Mouse (Mus musculus): ENCODE data around the gene Gnpat.

The Gnpat gene

GRCm38 (mm10) chr8:124909936-124910335 is 47.1 kb downstream of the Gnpat start:
- peak; percentile 35 for DNase-seq

DNA sequence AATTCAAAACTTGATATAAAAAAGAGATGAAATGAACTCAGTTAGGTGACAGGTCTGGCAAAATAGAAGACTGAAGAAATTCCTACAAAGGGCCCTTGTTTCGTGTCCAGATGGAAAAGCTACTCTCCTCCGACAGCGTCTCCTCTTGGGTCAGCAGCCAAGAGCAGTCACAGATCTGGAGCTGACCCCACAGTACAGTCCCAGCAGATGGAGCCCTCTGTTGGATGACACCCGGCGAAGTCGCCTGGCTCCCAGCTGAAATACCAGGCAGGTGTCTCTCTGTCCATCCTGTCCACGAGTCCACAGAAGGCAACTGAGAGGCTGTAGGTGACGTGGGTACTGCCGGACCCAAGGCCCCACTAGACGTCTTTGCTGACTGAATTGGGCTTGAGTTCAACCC is 47.5 kb downstream of the Gnpat start:
- no peak for DNase-seq

DNA sequence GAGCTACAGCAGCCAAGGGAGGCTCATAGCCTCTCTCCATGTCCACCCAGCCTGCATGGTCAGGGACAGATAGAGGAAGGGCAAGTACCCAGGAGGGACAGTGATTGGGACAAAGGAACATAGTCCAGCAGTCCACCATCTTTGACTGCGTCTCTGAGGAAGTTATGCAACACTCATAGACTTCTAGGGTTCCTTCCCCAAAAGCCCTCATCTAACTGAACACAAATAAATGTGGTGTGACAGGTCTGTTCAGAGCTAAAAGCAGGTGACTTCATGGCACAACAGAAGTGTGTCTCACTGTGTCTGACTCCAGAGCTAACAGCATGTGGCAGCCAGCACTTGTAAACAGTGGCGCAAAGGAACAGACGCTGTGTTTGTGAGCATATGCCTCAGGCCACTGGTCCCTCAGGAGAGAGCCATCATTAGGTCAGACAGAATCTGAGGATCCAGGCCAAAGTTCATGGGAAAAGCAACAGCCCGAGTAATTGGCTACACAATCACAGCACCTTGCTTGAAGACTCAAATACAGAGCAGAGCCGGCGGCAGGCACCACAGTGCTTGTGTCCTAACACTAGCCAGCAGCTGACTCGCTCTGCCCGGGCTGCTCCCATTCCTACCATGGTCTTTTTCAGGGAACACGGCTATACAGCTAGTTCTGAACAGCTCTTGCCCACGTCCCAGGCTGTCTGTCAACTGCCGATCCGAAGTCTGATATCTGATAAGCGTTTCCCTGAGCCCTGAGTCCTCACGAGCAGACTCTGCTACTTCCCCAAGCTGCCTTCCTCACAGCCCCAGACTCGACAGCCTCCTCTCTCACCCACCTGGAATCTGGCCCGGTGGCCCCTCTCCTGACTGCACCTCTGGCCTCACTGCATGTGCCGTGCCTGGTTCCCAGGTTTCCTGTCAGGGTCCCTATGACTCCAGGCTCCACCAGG is 49.4 kb downstream of the Gnpat start:
- peak; percentile 59 for DNase-seq

DNA sequence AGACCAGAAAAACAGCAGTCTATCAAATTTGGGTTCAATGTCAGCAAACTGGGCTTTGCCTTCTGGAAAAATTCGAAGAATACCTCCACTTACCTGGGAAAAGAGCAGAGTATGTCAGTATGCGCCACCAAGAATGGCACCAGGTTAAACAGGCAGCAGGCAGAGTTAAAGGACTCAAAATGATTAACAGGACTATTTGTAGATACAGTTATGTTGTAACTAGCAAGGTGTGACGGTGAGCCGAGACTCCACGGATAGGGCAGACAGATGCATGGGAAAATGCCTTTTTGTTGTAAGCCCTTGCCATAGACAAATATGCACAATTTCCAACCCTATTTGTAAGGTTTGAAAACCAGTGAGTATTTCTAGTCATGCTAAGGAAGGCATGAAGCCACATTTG is 51.2 kb downstream of the Gnpat start:
- DNase-seq: peak; percentile 56

GRCm38 (mm10) chr8:124917741-124918484 is 55.1 kb downstream of the Gnpat start:
- DNase-seq: no peak

- no peak for DNase-seq
Observed at GRCm38 (mm10) chr8:124921369-124922279, 58.8 kb downstream of the Gnpat start.

DNA sequence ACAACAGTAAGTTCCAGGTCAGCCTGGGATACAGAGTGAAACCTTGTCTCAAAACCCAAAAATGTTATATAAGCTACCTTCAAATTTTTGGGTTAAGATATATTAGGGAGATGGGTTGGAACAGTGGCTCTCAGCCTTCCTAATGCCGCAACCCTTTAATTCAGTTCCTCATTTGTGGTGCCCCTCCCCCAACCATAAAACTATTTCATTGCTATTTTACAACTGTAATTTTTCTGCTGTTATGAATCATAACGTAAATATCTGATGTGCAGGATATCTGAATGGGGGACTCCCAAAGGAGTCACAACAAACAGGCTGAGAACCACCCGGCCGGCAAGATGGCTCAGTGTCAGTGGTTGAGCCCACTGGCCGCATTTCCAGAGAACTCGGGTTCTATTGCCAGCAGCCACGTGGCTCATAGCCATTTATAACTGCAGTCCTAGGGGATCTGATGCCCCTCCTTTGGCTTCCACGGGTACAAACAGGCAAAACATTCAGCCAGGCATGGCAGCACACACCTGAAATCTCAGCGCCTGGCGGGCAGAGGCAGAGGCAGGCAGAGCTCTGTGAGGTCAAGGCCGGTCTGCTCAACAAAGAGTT is 59.8 kb downstream of the Gnpat start:
- no peak for DNase-seq

- DNase-seq: peak; percentile 27
Observed at GRCm38 (mm10) chr8:124923971-124924652, 61.3 kb downstream of the Gnpat start.

GRCm38 (mm10) chr8:124925544-124926266 is 62.9 kb downstream of the Gnpat start:
- no peak for DNase-seq

DNA sequence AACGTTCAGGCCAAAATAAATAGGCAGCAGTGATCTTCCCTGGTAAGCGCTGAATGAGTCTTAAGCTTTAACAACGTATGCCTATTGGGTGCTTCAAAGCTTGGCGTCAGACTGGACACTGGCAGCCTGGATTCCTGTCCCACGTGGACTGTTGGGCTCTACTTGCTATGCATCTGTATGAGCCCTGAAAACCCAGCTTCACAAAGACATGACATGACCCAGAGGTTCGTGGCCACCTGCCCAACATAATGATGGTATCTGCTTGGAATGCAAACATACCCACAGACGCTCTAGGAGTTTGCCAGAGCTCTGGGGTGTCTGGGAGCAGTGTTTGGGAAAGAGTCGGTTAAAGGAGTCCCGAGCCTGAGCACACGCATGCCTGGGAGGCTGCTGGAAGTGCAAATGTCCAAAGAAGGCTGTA is 63.5 kb downstream of the Gnpat start:
- DNase-seq: peak; percentile 77

- DNase-seq: no peak
Observed at GRCm38 (mm10) chr8:124929006-124929405, 66.2 kb downstream of the Gnpat start.

- DNase-seq: peak; percentile 54
Observed at GRCm38 (mm10) chr8:124930086-124930485, 67.3 kb downstream of the Gnpat start.

GRCm38 (mm10) chr8:124930649-124931048 is 67.8 kb downstream of the Gnpat start:
- DNase-seq: no peak

- no peak for DNase-seq
Observed at GRCm38 (mm10) chr8:124932435-124932834, 69.6 kb downstream of the Gnpat start.

GRCm38 (mm10) chr8:124935116-124935515 is 72.3 kb downstream of the Gnpat start:
- no peak for DNase-seq

GRCm38 (mm10) chr8:124936699-124937098 is 73.9 kb downstream of the Gnpat start:
- no peak for DNase-seq

DNA sequence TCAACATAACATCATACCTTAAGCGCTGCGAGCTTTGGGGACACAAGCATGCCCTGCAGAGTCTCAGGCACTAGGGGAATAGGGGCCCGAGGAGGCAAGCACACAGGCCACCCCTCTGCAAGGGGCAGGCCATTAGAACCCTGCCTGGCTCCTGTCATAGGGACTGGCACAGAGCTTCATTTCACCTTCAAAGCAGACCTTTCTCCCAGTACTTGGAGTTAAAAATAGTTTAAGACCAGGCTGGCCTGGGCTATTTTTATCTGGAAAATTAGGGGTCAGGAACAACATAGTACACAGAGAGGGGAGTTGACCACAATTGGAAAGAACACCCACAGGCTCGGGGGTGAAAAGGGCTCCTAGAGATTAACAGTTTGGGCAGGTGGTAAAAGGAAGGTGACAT is 74.5 kb downstream of the Gnpat start:
- no peak for DNase-seq
